Mouse (Mus musculus) intestine, embryonic 14.5 days (tissue): ENCODE measurements around the gene Slc7a6. TPM values are rescaled to one million over a fixed set of nuclear protein-coding genes. Genes with fewer than 3 reads are reported as not detected.

Source experiments
- ATAC-seq: fragments of 200-750 bp; cut with Nextera tagmentation; replicated peaks from 2 replicates; pipeline ENCODE4 v1.8.0; 2017; ENCODE audit warnings: low read depth, moderate number of reproducible peaks, moderate TSS enrichment, moderate library complexity; ENCODE audit not compliant: low FRiP score, low TSS enrichment
- DNase-seq: peaks from one replicate; pipeline ENCODE4 v3.0.0-alpha.2; 2018; ENCODE audit warnings: low spot score
- H3K27ac ChIP-seq: fragments of 300-500 bp; sonication (generic); 2 replicates; pipeline ENCODE4 v1.5.1; 2014; ENCODE audit warnings: low read depth, mild to moderate bottlenecking, control low read depth
- H3K27me3 ChIP-seq: fragments of 300-500 bp; sonication (generic); replicated peaks from 2 replicates; pipeline ENCODE4 v1.6.1; 2014; ENCODE audit warnings: low read length, control low read depth; ENCODE audit not compliant: control insufficient read depth, insufficient read depth
- H3K36me3 ChIP-seq: fragments of 300-500 bp; sonication (generic); 2 replicates; pipeline ENCODE4 v1.6.1; 2014; ENCODE audit warnings: low read length, control low read depth; ENCODE audit not compliant: control insufficient read depth, insufficient read depth
- H3K4me1 ChIP-seq: fragments of 300-500 bp; sonication (generic); replicated peaks from 2 replicates; pipeline ENCODE4 v1.6.1; 2014; ENCODE audit warnings: low read length, control low read depth, mixed read lengths; ENCODE audit not compliant: control insufficient read depth, insufficient read depth
- H3K4me2 ChIP-seq: fragments of 300-500 bp; sonication (generic); 2 replicates; pipeline ENCODE4 v1.6.1; 2014; ENCODE audit warnings: low read length
- H3K4me3 ChIP-seq: fragments of 300-500 bp; sonication (generic); 2 replicates; pipeline ENCODE4 v1.5.1; 2014; ENCODE audit warnings: low read depth, low read length, control low read depth, mixed read lengths
- H3K9ac ChIP-seq: fragments of 300-500 bp; sonication (generic); 2 replicates; pipeline ENCODE4 v1.6.1; 2014; ENCODE audit warnings: mild to moderate bottlenecking, low read length
- H3K9me3 ChIP-seq: fragments of 300-500 bp; sonication (generic); 2 replicates; pipeline ENCODE4 v1.6.1; 2016; ENCODE audit warnings: low read length, control low read depth; ENCODE audit not compliant: control insufficient read depth
- WGBS: fragments of 180-500 bp; shearing (Covaris S2); extraction: QIAGEN DNeasy Blood & Tissue Kit; methylation state at CpG from one replicate; pipeline ENCODE4 v1.1.7; 2014; 5-methylcytosine and 5-hydroxymethylcytosine counted together
- polyA plus RNA-seq: library from polyadenylated mRNA; unstranded; fragments of >200 nt; fragmentation: Nextera tagmentation; extraction: Ambion mirVana; gene quantifications from 2 replicates; pipeline ENCODE4 v1.2.1, GENCODE M21; 2014

The Slc7a6 gene
- polyA plus RNA-seq, 1 experiment from 2014 or later = 68.9 TPM

- H3K36me3 ChIP-seq = peaks cover 54% of the 10 kb centered on the region
Observed at GRCm38 (mm10) chr8:106131021-106131420, 37.6 kb upstream of the Slc7a6 start.

GRCm38 (mm10) chr8:106131488-106132222 is 37.0 kb upstream of the Slc7a6 start:
- Histone ChIP-seq H3K36me3 (peaks cover 54% of the 10 kb centered on the region), H3K27ac (no peak overlapping the region)
- 92% methylated on average over 7 of the region's 7 CpGs for WGBS

More at GRCm38 (mm10) chr8:106131021-106131420, 37.6 kb upstream of the Slc7a6 start:
- peaks cover 22% of the 10 kb centered on the region for H3K27me3 ChIP-seq
- no peak overlapping the region for H3K4me2 ChIP-seq
- no peaks in the 10 kb centered on the region for H3K9me3 ChIP-seq
- no peak overlapping the region for H3K27ac ChIP-seq
- peaks cover 5% of the 10 kb centered on the region; the same call in 1 of the 2 replicates for H3K4me1 ChIP-seq
- no peak overlapping the region for H3K9ac ChIP-seq
- no peak overlapping the region for H3K4me3 ChIP-seq
- ATAC-seq = no peak
- DNase-seq = no peak
- 83% methylated on average over 4 of the region's 4 CpGs for WGBS

GRCm38 (mm10) chr8:106132356-106132755 is 36.3 kb upstream of the Slc7a6 start:
- Histone ChIP-seq H3K9ac (no peak overlapping the region), H3K27me3 (peaks cover 35% of the 10 kb centered on the region), H3K27ac (no peak overlapping the region), H3K9me3 (no peaks in the 10 kb centered on the region), H3K36me3 (peaks cover 54% of the 10 kb centered on the region), H3K4me1 (peaks cover 14% of the 10 kb centered on the region; the same call in 1 of the 2 replicates), H3K4me3 (no peak overlapping the region), H3K4me2 (no peak overlapping the region)
- ATAC-seq (no peak), DNase-seq (no peak)
- 92% methylated on average over 11 of the region's 11 CpGs for WGBS

More at GRCm38 (mm10) chr8:106131488-106132222, 37.0 kb upstream of the Slc7a6 start:
- Histone ChIP-seq H3K4me1 (peaks cover 10% of the 10 kb centered on the region; the same call in 1 of the 2 replicates), H3K9ac (no peak overlapping the region), H3K4me3 (no peak overlapping the region), H3K4me2 (no peak overlapping the region), H3K9me3 (no peaks in the 10 kb centered on the region), H3K27me3 (peaks cover 28% of the 10 kb centered on the region)
- no peak for DNase-seq
- no peak for ATAC-seq

GRCm38 (mm10) chr8:106133526-106133925 is 35.1 kb upstream of the Slc7a6 start:
- H3K36me3 ChIP-seq = peaks cover 46% of the 10 kb centered on the region

GRCm38 (mm10) chr8:106133946-106134345 is 34.7 kb upstream of the Slc7a6 start:
- no peak for ATAC-seq
- H3K36me3 ChIP-seq = peaks cover 42% of the 10 kb centered on the region
- no peak overlapping the region for H3K27ac ChIP-seq
- WGBS = 71% methylated on average over 6 of the region's 6 CpGs
- no peak overlapping the region for H3K4me3 ChIP-seq
- no peaks in the 10 kb centered on the region for H3K9me3 ChIP-seq
- no peak overlapping the region for H3K9ac ChIP-seq
- DNase-seq = no peak
- H3K27me3 ChIP-seq = peaks cover 41% of the 10 kb centered on the region
- peaks cover 14% of the 10 kb centered on the region; the same call in 1 of the 2 replicates for H3K4me1 ChIP-seq
- no peak overlapping the region for H3K4me2 ChIP-seq

More at GRCm38 (mm10) chr8:106133526-106133925, 35.1 kb upstream of the Slc7a6 start:
- DNase-seq (no peak), ATAC-seq (no peak)
- no peak overlapping the region for H3K4me2 ChIP-seq
- no peak overlapping the region for H3K4me3 ChIP-seq
- H3K9ac ChIP-seq = no peak overlapping the region
- peaks cover 14% of the 10 kb centered on the region; the same call in 1 of the 2 replicates for H3K4me1 ChIP-seq
- H3K27ac ChIP-seq = no peak overlapping the region
- no peaks in the 10 kb centered on the region for H3K9me3 ChIP-seq
- 67% methylated on average over 13 of the region's 13 CpGs for WGBS
- H3K27me3 ChIP-seq = peaks cover 41% of the 10 kb centered on the region

- no peaks in the 10 kb centered on the region for H3K9me3 ChIP-seq
- H3K4me1 ChIP-seq = peaks cover 14% of the 10 kb centered on the region; the same call in 1 of the 2 replicates
- H3K4me3 ChIP-seq = peak overlapping the region; percentile 49
- 16% methylated on average over 14 of the region's 14 CpGs for WGBS
- peak overlapping the region; percentile 53 for H3K9ac ChIP-seq
- DNase-seq (peak; percentile 85), ATAC-seq (peak; percentile 71)
- peak overlapping the region; percentile 80 for H3K27ac ChIP-seq
- H3K4me2 ChIP-seq = peak overlapping the region; percentile 85
- peaks cover 41% of the 10 kb centered on the region for H3K27me3 ChIP-seq
- peaks cover 32% of the 10 kb centered on the region for H3K36me3 ChIP-seq
Observed at GRCm38 (mm10) chr8:106134751-106135571, 33.7 kb upstream of the Slc7a6 start.

GRCm38 (mm10) chr8:106135672-106136071 is 33.0 kb upstream of the Slc7a6 start:
- Histone ChIP-seq H3K4me2 (peak overlapping the region; percentile 85), H3K36me3 (peaks cover 24% of the 10 kb centered on the region), H3K9me3 (no peaks in the 10 kb centered on the region), H3K4me3 (peak overlapping the region; percentile 49), H3K4me1 (peaks cover 14% of the 10 kb centered on the region; the same call in 1 of the 2 replicates), H3K9ac (peak overlapping the region; percentile 53), H3K27ac (peak overlapping the region; percentile 80), H3K27me3 (peaks cover 41% of the 10 kb centered on the region)
- ATAC-seq = peak; percentile 4; the same call in 1 of the 2 replicates
- peak; percentile 74 for DNase-seq
- 4% methylated on average over 19 of the region's 19 CpGs for WGBS
